Mouse (Mus musculus) ES-E14 (cell line): ENCODE data around the gene Srebf1. TPM values are rescaled to one million over a fixed set of nuclear protein-coding genes. Genes with fewer than 3 reads are reported as not detected.

Source experiments
- DNase-seq: peaks from one replicate; pipeline ENCODE4 v3.0.0-alpha.2; 2013; ENCODE audit warnings: low read depth, low spot score
- H3K27ac ChIP-seq: 2 replicates; pipeline ENCODE4 v1.5.1; 2012; ENCODE audit warnings: low read depth, mild to moderate bottlenecking, low read length, moderate library complexity, mixed read lengths; ENCODE audit not compliant: poor library complexity, insufficient read depth, severe bottlenecking
- H3K36me3 ChIP-seq: 2 replicates; pipeline ENCODE4 v1.6.1; 2012; ENCODE audit warnings: mild to moderate bottlenecking, low read length, moderate library complexity, mixed read lengths; ENCODE audit not compliant: control insufficient read depth, poor library complexity, insufficient read depth, severe bottlenecking
- H3K4me1 ChIP-seq, 2 experiments: fragments of 150-350 bp in 1 of 2; sonication (generic) in 1 of 2; 2 replicates each; pipeline ENCODE4 v1.6.1; 2012; ENCODE audit warnings: low read length in 2 of 2, mild to moderate bottlenecking in 1 of 2, mixed read lengths in 1 of 2; ENCODE audit not compliant: control insufficient read depth in 2 of 2, insufficient read depth in 2 of 2, poor library complexity in 1 of 2
- H3K4me3 ChIP-seq, 2 experiments: fragments of 150-350 bp in 1 of 2; sonication (generic) in 1 of 2; 2 replicates each; pipeline ENCODE4 v1.5.1; 2012; ENCODE audit warnings: low read length in 2 of 2, low read depth in 1 of 2, mild to moderate bottlenecking in 1 of 2, mixed read lengths in 1 of 2; ENCODE audit not compliant: insufficient read depth in 1 of 2, poor library complexity in 1 of 2, severe bottlenecking in 1 of 2
- H3K9ac ChIP-seq: 2 replicates; pipeline ENCODE4 v1.6.1; 2012; ENCODE audit warnings: low read depth, mild to moderate bottlenecking, low read length, mixed read lengths; ENCODE audit not compliant: poor library complexity, insufficient read depth, severe bottlenecking
- H3K9me3 ChIP-seq: fragments of 150-350 bp; sonication (generic); 2 replicates; pipeline ENCODE4 v1.6.1; 2012; ENCODE audit warnings: low read depth, mild to moderate bottlenecking, low read length; ENCODE audit not compliant: control insufficient read depth, insufficient read depth
- CHD2 ChIP-seq: IDR thresholded peaks from 2 replicates; pipeline ENCODE4 v1.6.1; 2014; ENCODE audit warnings: mild to moderate bottlenecking, low read depth, low read length, inconsistent platforms
- HCFC1 ChIP-seq: IDR thresholded peaks from 2 replicates; pipeline ENCODE4 v1.6.1; 2012; ENCODE audit warnings: low read length, inconsistent platforms, borderline replicate concordance; ENCODE audit not compliant: insufficient read depth
- MAFK ChIP-seq: IDR thresholded peaks from 2 replicates; pipeline ENCODE4 v1.6.1; 2014; ENCODE audit warnings: mild to moderate bottlenecking, low read depth, low read length, inconsistent platforms; ENCODE audit not compliant: insufficient read depth
- ZC3H11A ChIP-seq: IDR thresholded peaks from 2 replicates; pipeline ENCODE4 v1.6.1; 2012; ENCODE audit warnings: low read depth, mild to moderate bottlenecking, inconsistent platforms, low read length, borderline replicate concordance
- ZNF384 ChIP-seq: IDR thresholded peaks from 2 replicates; pipeline ENCODE4 v1.6.1; 2012; ENCODE audit warnings: low read depth, low read length, inconsistent platforms
- in situ Hi-C, 2 experiments: fragments of 600-800 bp; cut with MboI; formaldehyde crosslinking; loops; one replicate each; pipeline ENCODE4 v1.15.1; 2025; ENCODE audit warnings: low sequenced_read_pairs in 2 of 2, inconsistent platforms in 1 of 2; ENCODE audit not compliant: unreplicated experiment in 2 of 2
- total RNA-seq: library from RNA; depleted of rRNA; stranded (reverse); fragments of 300-350 nt; gene quantifications from 2 replicates; pipeline ENCODE4 v1.2.3, GENCODE M21; 2012; rRNA removed

Gene Srebf1
- 136 and 236 TPM in 2 replicates for total RNA-seq

DNA sequence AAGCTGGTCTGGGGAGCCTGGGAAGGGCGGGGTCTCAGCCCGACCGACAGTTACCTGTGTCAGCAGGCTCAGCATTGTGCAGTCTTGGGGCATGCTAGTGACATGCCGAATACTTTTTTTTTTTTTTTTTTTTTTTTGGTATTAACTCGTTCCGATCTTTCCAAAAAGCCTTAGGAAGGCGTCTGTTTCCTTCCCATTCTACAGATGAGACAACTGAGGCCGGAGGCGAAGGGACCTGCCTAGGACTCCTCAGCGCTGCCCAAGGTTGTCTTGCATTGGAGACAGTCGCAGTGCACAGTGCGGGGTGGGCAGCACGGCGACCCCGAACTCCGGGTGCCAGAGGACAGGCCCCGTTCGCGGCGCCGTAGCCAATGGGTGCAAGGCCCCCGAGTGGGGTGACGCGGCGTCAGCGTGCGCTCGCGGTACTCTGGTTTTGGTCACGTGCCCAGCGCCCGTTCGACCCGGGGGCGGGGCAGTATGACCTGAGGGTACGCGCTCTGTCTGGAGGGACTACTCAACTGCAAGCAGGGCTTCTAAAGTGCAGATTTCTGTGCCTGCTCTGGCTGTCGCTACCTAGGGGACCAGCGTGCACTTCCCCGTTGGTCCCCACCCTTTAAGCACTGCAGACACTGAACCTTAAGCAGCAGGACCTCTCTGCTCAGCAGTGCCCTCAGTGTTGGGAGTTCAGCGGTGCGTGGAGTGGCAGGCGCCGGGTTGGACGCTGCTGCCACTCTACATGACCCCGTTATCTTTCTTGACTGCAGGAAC, at the start of gene Srebf1:
Srebf1 (minus strand) TSS at position 113 of the 768 bp plus-strand sequence.
- peak within 1 kb of the TSS; percentile 73 for H3K9ac ChIP-seq
- no peak; the same call in 1 of the 2 replicates for TF ChIP-seq HCFC1
- TF ChIP-seq CHD2 = peak; percentile 85
- TF ChIP-seq ZC3H11A = no peak
- no peak for TF ChIP-seq MAFK
- peak; percentile 90 for TF ChIP-seq ZNF384
- H3K9me3 ChIP-seq = no peaks in the 10 kb centered on the region
- peak within 1 kb of the TSS; percentile 26 for H3K27ac ChIP-seq
- in situ Hi-C loops = no loop called here
- peaks cover 10% of the 10 kb centered on the region; the same call in 1 of the 2 replicates for H3K36me3 ChIP-seq
- H3K4me1 ChIP-seq = peaks cover 3 to 15% of the 10 kb centered on the region in 2 experiments; a peak in 3 of 4 replicates
- peak; percentile 87 for DNase-seq
- H3K4me3 ChIP-seq = peak within 1 kb of the TSS; percentile 64 to 68

DNA sequence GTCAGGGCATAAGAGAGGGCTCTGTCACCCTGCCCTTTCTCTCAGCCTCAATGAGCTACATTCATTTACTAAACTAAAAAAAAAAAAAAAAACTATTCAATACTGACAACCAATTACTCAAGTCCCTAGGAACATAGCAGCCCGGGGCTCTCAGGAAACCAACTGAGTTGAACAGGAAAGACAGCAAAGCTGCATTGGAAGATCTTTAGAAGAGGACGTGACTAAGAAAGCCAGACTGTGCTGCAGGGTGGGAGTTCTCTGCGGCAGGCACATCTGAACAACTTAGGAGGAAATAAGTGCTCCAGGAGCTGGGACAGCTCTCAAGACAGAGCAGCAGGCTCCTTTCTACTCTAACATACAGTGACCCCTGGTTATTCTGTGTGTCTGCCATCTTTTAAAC, 46.2 kb upstream of the Srebf1 start:
- TF ChIP-seq HCFC1 = no peak
- no peak for TF ChIP-seq ZC3H11A
- no peak for TF ChIP-seq MAFK
- no peak for TF ChIP-seq CHD2
- TF ChIP-seq ZNF384 = no peak
- no peak overlapping the region for H3K9ac ChIP-seq
- no peaks in the 10 kb centered on the region for H3K4me1 ChIP-seq
- DNase-seq = no peak
- in situ Hi-C loops = no loop called here
- H3K36me3 ChIP-seq = no peaks in the 10 kb centered on the region
- H3K27ac ChIP-seq = no peak overlapping the region
- H3K4me3 ChIP-seq = no peak overlapping the region
- H3K9me3 ChIP-seq = no peaks in the 10 kb centered on the region

DNA sequence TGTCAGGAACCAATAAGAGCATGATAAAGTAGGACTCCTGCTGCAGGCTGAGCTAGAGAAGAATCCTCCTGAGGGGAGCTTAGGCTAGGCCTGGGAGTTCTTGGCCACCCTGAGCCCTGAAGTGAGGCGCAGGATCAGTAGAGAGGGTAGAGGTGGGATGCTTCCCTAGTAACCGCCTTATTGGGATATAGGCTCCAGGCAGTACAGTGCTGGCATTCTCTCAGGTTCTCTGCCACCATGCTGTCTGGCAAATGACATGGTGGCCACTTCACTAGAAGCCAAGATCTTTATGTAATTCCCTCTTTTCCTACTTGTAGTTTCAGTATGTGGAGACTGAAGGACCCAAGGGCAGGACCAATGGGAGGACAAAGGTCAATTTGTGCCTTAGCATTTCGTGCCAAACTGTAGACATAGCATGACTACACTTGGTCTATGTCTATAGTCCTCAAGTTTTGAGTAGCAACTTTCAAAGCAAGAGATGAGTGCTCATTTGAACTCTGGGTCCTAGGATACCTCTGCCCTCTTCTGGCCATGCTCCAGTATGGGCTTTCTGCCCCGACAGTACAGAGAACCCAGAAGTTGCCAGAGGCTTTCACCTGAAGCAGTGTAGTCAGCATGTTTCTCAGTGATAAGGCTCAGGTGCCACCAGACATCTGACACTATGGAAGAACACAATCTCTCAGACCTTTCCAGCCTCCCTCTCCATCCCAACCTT, 43.0 kb upstream of the Srebf1 start:
- no peak overlapping the region for H3K4me3 ChIP-seq
- no peaks in the 10 kb centered on the region for H3K9me3 ChIP-seq
- no peaks in the 10 kb centered on the region for H3K4me1 ChIP-seq
- TF ChIP-seq ZC3H11A (no peak), HCFC1 (no peak), CHD2 (no peak), MAFK (no peak), ZNF384 (no peak)
- no peak for DNase-seq
- in situ Hi-C loops = no loop called here
- no peak overlapping the region for H3K27ac ChIP-seq
- H3K36me3 ChIP-seq = no peaks in the 10 kb centered on the region
- H3K9ac ChIP-seq = no peak overlapping the region

DNA sequence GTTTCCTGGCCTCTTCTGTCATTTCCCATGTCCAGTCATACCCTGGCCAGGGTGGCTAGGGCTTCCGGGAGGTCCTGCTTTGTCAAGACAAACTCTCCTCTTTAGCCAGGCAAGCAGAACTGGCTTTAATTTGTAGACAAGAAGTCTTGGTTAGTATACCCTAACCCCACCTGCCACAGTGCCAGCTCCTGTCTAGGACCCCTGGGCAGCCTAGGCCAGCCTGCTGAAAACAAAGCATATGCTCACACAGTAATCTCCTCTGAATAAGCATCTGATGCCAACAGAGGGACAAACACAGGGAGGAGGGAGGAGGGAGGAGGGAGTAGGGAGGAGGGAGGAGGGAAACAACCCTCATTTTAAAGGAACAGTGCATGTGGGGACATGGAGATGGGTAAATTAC, 42.3 kb upstream of the Srebf1 start:
- no peak overlapping the region for H3K27ac ChIP-seq

More for the DNA sequence above, 42.3 kb upstream of the Srebf1 start:
- Histone ChIP-seq H3K36me3 (no peaks in the 10 kb centered on the region), H3K9ac (no peak overlapping the region), H3K4me1 (no peaks in the 10 kb centered on the region), H3K9me3 (no peaks in the 10 kb centered on the region), H3K4me3 (no peak overlapping the region)
- TF ChIP-seq CHD2 (no peak), ZNF384 (no peak), HCFC1 (no peak), ZC3H11A (no peak), MAFK (no peak)
- in situ Hi-C loops = no loop called here
- no peak for DNase-seq
